Mouse (Mus musculus): ENCODE measurements around the gene Asb2.
A peak's percentile ranks its signal among the peaks of the same experiment; 100 is the strongest.

Gene Asb2

DNA sequence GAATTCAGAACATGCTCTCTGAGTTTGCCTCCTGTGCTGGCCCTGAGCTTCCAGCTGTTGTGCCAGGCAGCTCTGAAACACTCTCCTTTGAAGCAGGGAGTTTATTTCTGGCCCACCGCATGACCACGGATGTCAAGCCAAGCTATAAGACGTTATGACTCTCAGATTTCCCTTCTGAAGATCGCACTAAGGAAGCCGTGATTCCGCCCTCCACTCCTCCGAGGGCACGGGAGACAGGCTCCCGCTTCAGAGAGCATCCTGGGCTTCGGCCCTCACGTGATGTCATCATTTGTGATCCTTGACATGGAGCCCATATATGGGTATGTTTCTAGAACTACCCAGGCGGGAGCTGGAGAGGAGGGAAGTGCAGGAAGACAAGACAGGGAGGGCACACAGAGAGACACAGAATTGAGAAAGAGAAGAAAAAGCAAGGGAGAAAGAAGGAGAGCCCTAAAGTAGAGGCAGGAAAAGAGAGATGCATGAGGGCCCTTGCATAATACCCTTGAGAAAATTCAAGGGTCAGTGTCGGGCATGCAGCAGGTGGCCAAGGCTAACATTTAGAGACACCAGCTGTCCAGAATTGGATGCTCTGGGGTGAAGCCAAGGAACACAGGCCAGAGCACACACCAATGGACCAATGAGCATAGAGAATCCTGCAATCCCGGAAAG is at the start of gene Asb2:
TSS of gene Asb2 (minus strand) at position 256 of the 669 bp plus-strand sequence.
- DNase-seq, result no peak

- no peak for DNase-seq
These were observed 48.3 kb upstream of the Asb2 start for GRCm38 (mm10) chr12:103404131-103404530.

DNA sequence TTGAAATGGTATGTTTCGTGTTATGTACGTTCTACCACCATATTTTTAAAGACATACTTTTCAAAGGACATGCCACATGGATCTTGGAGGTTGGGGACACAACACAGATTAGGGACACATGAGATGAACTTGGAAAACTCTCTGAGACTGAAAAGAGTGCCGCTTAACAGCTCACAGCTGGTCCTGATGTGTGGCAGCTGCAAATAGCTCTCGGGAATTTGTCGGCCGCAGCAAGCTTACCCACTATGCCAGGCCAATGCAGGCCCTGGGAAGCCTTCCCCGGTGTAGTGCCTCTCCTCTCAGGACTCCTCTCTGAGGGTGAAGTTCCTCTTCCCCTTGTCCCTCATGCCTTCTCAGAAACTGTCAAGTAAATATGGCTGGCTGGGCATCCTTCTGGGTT is 41.0 kb upstream of the Asb2 start:
- no peak for DNase-seq

DNA sequence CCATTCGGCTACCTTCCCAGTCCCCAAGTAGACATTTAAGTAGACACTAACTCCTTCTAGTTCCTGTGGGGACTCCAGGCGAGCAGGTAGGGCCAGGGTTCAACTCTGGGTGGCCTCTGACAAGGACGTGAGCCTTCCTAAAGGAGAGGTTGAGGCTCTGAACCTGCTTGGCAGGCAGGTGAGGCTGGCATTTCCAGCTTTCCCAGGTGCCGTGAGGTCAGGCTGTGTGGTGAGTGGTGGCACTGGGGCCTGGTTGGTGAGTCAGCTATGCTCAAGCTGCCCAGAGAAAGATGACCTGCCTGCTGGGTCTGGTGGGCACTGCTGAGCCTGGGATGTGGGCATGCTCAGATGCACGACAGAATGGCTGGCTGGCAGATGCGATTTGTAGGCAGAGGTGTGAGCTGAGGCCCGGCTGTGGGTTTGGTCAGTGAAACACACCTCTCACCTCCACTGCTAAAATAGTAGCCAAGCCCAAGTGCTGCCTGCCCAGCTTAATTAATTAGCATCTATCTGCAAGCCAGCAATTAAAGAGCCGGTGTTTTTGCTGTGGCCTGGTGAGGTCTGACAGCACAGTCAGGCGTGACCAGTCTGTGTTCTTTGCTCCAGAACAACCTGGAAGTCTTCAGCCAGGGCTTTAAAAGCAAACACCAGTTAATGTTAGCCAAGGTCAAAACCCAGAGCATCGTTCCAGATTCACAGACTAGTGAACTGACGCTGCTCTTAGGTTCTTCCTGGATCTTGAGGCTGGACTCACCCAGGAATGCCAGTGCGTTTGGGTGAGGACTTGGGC is 39.9 kb upstream of the Asb2 start:
- peak; percentile 52 for DNase-seq

GRCm38 (mm10) chr12:103393528-103393927 is 37.7 kb upstream of the Asb2 start:
- no peak for DNase-seq

DNA sequence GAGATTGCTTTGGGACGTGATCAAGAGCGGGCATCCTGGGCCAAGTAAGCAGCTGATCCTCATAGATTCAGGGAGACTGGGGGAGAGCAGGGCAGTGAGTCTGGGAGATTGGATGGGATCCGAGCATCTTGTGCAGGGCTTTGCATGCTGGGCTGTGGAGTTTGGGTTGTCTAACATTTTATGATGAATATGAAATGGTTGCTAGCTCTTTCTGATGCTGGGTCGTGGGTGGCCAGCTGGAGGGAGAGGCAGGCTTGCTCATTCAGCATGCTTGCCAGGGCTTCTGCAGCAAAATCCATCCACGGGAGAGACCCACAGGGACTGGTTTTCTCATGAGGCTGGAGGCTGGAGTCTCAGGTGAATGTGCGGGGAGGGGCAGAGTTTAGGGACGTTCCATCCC is 35.3 kb upstream of the Asb2 start:
- no peak for DNase-seq

DNA sequence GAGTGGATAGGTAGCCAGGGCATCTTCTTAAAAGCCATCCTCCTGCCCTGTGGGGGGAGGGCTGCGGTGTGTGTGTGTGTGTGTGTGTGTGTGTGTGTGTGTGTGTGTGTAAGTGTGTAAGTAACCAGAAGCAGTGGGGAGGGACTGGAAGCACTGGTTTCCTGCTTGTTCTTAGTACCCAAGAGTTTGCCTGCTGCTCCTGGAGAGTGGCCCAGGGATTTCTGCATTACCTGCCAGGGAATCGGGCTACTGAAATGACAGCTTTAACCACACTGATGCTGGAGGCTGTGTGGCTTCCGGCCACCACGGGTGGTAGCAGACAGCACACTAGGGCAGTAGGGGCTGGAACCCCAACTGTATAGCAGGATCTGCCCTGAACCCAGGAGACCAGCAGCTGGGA is 34.2 kb upstream of the Asb2 start:
- no peak for DNase-seq

GRCm38 (mm10) chr12:103389348-103389727 is 33.5 kb upstream of the Asb2 start:
- no peak for DNase-seq

- peak; percentile 98 for DNase-seq
These were observed 32.9 kb upstream of the Asb2 start, which contains the start of gene Otub2 for GRCm38 (mm10) chr12:103388505-103389347. Gene Otub2 (plus strand): TSS chr12:103388682.

- no peak for DNase-seq
These were observed 24.4 kb upstream of the Asb2 start for GRCm38 (mm10) chr12:103380226-103380625.

GRCm38 (mm10) chr12:103376774-103377173 is 21.0 kb upstream of the Asb2 start:
- no peak for DNase-seq

- DNase-seq, result no peak
These were observed 20.3 kb upstream of the Asb2 start for GRCm38 (mm10) chr12:103376124-103376523.

DNA sequence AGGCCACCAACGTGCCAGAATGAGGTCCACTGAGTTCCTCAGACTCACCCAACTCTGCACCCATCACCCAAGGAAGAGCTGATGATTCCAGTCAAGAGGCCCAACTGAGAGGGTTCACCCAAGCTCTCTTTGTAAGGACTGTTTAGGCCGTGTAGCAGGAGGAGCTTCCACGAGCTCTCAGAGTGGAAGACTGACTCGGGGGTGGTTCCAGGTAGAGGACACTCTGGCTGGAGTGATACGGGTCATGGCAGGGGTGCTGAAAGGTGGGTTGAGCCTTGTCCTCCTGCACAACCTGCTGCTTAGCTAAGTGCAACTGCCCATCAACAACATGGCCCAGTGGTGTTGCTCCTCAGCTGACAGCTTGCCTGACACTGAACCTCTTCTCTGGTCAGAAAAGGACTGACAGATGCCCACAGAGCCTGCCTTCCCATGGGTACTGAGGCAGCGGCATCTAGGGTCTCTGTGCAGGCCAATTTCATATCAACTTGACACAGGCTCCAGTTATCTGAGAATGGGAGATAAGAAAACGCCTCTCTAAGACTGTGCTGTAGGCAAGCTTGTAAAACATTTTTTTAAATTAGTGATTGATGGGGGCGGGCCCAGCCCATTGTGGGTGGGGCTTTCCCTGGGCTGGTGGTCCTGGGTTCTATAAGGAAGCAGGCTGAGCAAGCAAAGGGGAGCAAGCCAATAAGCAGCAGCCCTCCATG is 17.9 kb upstream of the Asb2 start:
- no peak for DNase-seq

GRCm38 (mm10) chr12:103371711-103372110 is 15.9 kb upstream of the Asb2 start:
- peak; percentile 50 for DNase-seq

DNA sequence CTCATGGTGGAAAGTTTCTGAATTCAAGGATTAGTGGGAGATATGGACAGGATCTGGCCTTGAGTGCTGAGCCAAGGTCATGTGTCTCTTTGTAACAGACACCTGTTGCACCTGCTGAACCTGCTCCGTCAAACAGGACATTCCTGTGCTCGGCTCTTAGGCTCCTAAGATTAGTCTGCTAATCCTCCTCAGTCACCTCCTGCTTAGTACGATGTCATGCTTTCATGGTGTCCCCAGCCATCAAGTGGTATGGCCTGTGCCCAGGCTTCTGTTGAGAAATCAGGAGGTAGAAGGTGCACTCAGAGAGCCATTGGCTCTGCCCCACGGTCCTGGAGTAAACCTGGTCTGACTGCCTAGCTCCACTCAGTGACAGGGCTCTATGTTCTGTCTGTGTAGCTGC is 15.1 kb upstream of the Asb2 start:
- DNase-seq, result no peak

- DNase-seq, result no peak
These were observed 13.0 kb upstream of the Asb2 start for GRCm38 (mm10) chr12:103368777-103369176.

GRCm38 (mm10) chr12:103368326-103368669 is 12.5 kb upstream of the Asb2 start:
- DNase-seq, result no peak

DNA sequence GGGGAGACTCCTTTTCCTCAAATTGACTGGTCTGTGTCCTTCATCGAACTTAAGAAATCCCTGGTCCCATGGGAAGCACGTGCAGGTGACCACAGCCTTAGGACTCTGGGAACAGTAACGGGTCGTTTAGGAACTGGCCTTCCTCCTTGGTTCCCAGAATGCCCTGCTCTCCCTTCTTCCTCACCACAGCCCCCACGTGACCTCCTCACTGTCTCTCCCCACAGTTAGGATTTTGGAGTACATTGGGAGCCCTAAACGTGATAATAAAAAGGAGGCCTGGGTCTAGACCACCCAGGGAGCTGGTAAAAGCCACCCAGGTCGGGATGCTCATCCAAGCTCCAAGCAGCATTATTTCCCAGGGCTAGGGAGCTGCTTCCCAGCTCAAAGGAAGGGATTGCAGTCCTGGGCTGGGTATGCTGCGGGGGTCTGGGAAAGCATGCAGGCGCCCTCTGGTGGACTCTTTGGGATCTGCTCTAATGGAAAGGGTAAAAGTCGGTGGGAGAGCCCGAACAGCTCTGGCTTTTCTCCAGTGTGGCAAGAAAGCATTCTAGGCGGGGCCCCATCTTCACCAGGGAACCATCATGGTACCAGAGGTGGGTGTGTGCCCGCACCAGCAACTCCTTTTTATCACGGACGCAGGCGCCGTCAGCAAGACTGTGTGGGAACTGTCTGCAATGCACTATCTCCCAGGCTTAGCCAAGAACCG is 12.0 kb upstream of the Asb2 start:
- peak; percentile 73 for DNase-seq

DNA sequence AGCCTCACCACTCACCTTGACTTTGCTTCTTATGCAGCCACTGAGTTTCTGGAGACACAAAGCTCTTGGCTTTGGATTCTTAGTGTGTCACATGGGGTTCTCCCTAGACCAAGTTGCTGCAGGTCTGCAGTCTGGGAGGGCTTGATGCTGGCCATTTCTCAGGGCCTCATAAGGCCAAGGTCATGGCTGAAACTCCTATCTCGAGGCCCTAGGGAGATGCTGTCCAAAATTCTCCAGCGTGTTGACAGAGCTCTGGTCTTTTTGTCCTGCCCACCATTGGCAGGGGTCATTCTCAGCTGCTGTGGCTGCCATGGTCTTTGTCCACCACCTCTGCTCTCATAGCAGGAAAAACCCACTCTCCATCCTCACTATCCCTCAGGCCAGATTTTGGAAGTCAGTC is 11.4 kb upstream of the Asb2 start:
- no peak for DNase-seq

- DNase-seq, result no peak
These were observed 6.5 kb upstream of the Asb2 start for GRCm38 (mm10) chr12:103362336-103362735.

GRCm38 (mm10) chr12:103361539-103362307 is 5.9 kb upstream of the Asb2 start:
- no peak for DNase-seq

Measured in kidney, postnatal 14 days (tissue).